Mouse (Mus musculus) intestine, embryonic 16.5 days (tissue): ENCODE results near the gene Smarcd3. TPM values are rescaled to one million over a fixed set of nuclear protein-coding genes. Genes with fewer than 3 reads are reported as not detected.

Experiments
- ATAC-seq: fragments of 200-750 bp; cut with Nextera tagmentation; 2 replicates; pipeline ENCODE4 v1.8.0; 2017; ENCODE audit warnings: moderate TSS enrichment, moderate library complexity
- H3K27ac ChIP-seq: fragments of 300-500 bp; sonication (generic); 2 replicates; pipeline ENCODE4 v1.5.1; 2014; ENCODE audit warnings: mild to moderate bottlenecking, low read length
- H3K27me3 ChIP-seq: fragments of 300-500 bp; sonication (generic); replicated peaks from 2 replicates; pipeline ENCODE4 v1.6.1; 2014; ENCODE audit warnings: low read length, control low read depth, mixed read lengths; ENCODE audit not compliant: control insufficient read depth, insufficient read depth
- H3K36me3 ChIP-seq: fragments of 300-500 bp; sonication (generic); 2 replicates; pipeline ENCODE4 v1.6.1; 2014; ENCODE audit warnings: low read length, control low read depth; ENCODE audit not compliant: control insufficient read depth, insufficient read depth
- H3K4me1 ChIP-seq: fragments of 300-500 bp; sonication (generic); 2 replicates; pipeline ENCODE4 v1.6.1; 2014; ENCODE audit warnings: low read length, control low read depth, mixed read lengths; ENCODE audit not compliant: control insufficient read depth, insufficient read depth
- H3K4me2 ChIP-seq: fragments of 300-500 bp; sonication (generic); 2 replicates; pipeline ENCODE4 v1.6.1; 2014; ENCODE audit warnings: low read depth, low read length, control low read depth
- H3K4me3 ChIP-seq: fragments of 300-500 bp; sonication (generic); 2 replicates; pipeline ENCODE4 v1.5.1; 2014; ENCODE audit warnings: mild to moderate bottlenecking, low read length
- H3K9ac ChIP-seq: fragments of 300-500 bp; sonication (generic); 2 replicates; pipeline ENCODE4 v1.6.1; 2014; ENCODE audit warnings: low read depth, low read length
- H3K9me3 ChIP-seq: fragments of 300-500 bp; sonication (generic); 2 replicates; pipeline ENCODE4 v1.6.1; 2016; ENCODE audit warnings: low read length, control low read depth; ENCODE audit not compliant: control insufficient read depth
- WGBS: fragments of 180-500 bp; shearing (Covaris S2); extraction: QIAGEN DNeasy Blood & Tissue Kit; methylation state at CpG from one replicate; pipeline ENCODE4 v1.1.7; 2014; 5-methylcytosine and 5-hydroxymethylcytosine counted together
- polyA plus RNA-seq: library from polyadenylated mRNA; unstranded; fragments of >200 nt; fragmentation: Nextera tagmentation; extraction: Ambion mirVana; gene quantifications from 2 replicates; pipeline ENCODE4 v1.2.1, GENCODE M21; 2015

Gene Smarcd3
- polyA plus RNA-seq, 1 experiment from 2014 or later = 9.5 TPM

DNA sequence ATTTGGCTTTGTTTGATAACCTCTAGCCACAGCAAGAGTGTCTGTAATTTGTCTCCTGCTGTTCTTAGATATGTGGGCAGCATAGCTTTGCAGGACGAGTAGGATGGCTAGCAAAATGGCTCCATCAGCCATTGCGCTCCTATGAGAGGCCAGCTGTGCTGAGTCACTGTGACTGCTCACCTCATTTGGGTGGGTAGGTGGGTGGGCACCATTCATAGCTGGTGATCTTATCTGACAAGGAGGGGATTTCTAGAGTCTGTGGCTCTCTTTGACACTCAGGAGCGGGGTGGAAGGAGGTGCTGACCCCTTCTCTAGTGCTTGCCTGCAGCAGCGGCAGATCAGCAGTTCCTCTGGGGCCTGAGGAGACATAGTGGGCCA, 37.0 kb downstream of the Smarcd3 start:
- 30% methylated on average over 4 of the region's 4 CpGs for WGBS
- Histone ChIP-seq H3K4me3 (peak overlapping the region; percentile 91), H3K9ac (peak overlapping the region; percentile 81), H3K4me1 (peaks cover 23% of the 10 kb centered on the region), H3K27me3 (no peaks in the 10 kb centered on the region), H3K4me2 (peak overlapping the region; percentile 87), H3K36me3 (peaks cover 9% of the 10 kb centered on the region; the same call in 1 of the 2 replicates), H3K27ac (no peak overlapping the region), H3K9me3 (no peaks in the 10 kb centered on the region)
- peak; percentile 26; the same call in 1 of the 2 replicates for ATAC-seq

DNA sequence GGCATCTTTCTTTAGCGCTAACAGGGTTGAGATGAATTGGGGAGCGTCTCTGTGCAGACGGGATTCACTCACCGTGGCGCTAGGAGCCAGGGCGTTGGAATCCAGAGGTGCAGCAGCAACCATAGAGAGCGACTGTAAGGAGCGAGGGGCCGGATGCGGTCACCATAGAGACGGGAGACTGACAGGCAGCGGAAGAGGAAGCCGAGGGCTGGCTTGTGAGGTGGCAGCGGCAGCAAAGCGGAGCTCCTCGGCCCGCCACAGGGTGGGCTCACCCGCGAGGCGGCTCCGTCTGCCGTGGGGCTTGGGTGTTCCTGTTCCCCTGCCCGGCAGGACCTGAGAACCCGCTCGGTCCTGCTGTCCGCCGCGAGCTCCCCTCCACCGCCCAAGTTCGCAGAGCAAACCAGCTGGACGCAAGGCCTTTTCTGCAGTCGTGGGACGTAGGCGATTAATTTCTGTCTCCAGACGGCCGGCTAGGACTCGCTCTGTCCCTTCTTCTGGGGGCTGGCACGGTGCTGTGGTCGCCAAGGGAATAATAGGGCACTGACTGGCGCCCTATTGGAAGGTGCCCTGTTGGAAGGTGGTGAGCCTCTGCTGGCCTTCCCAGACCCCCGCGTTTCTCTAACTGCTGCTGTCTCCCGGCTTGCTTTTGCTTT, 37.5 kb downstream of the Smarcd3 start, which contains the start of gene Chpf2:
TSS of gene Chpf2 (plus strand) at position 195 of the 653 bp plus-strand sequence.
- ATAC-seq = peak; percentile 92
- Histone ChIP-seq H3K27ac (0 out of 2 replicates have a peak within 1 kb of the TSS, but pooled peaks have one; percentile 41), H3K4me3 (peak within 1 kb of the TSS; percentile 91), H3K27me3 (no peaks in the 10 kb centered on the region), H3K9ac (peak within 1 kb of the TSS; percentile 81), H3K9me3 (no peaks in the 10 kb centered on the region), H3K4me2 (peak within 1 kb of the TSS; percentile 87), H3K4me1 (peaks cover 19% of the 10 kb centered on the region), H3K36me3 (peaks cover 5% of the 10 kb centered on the region; the same call in 1 of the 2 replicates)
- WGBS = under 1% methylated on average over 42 of the region's 43 CpGs

DNA sequence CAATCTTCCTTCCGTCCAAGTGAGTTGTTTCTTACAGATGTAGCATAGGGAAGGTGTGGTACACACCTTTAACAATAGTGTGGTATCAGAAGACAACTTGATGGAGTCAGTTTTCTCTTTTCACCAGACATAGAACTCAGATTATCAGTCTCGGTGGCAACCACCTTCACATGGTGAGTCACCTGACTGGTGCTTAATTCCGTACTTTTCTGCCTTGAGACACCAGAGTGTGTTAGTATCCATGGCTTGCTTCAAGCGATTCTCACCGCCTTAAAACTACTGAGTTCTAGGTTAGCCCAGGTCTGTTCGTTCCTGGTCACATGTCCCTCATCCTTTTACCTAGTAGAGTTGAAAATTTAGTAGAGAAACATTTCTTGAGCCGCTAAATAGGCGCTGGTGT, 38.1 kb downstream of the Smarcd3 start:
- H3K4me2 ChIP-seq = peak overlapping the region; percentile 87
- no peaks in the 10 kb centered on the region for H3K9me3 ChIP-seq
- no peak overlapping the region for H3K27ac ChIP-seq
- ATAC-seq = peak; percentile 38
- H3K4me3 ChIP-seq = peak overlapping the region; percentile 91
- H3K9ac ChIP-seq = peak overlapping the region; percentile 81
- H3K36me3 ChIP-seq = peaks cover 5% of the 10 kb centered on the region; the same call in 1 of the 2 replicates
- H3K4me1 ChIP-seq = peaks cover 15% of the 10 kb centered on the region
- 12% methylated on average over 8 of the region's 8 CpGs for WGBS
- H3K27me3 ChIP-seq = no peaks in the 10 kb centered on the region

DNA sequence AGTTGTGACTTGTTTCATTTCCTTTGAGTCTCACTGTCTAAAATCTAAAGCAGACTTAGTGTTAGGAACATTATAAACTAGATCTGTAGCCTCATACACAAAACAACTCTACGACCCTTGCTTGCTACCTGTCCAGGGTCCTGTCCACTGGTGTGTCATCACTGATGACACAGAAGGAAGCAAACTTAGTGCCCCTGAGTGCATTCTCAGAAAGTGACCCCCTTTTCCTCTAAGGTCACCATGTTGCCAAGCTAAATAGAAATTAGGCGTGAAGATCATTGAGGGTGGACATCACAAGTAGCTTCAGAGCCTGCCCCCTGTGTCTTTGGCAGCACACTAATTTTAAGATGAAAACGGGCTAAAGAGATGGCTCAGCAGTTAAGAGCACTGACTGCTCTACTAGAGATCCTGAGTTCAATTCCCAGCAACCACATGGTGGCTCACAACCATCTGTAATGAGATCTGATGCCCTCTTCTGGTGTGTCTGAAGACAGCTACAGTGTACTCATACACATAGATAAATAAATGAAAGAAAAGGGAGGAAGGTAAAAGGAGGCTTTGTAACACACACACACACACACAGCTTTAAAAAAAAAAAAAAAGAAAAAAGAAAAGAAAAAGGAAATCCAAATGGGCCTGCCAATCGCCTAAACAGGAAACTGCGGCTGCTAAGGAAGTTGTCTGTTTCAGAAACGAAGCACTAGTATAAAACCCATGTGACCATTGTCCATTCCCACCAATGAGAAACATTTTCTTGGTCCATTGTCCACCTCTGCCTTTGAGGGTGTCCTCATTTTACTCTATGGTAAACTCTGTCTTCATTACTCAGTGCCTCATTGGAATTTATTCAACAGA, 45.9 kb downstream of the Smarcd3 start:
- H3K9ac ChIP-seq = peak overlapping the region; percentile 60; the same call in 1 of the 2 replicates
- H3K4me1 ChIP-seq = peaks cover 6% of the 10 kb centered on the region; the same call in 1 of the 2 replicates
- H3K4me3 ChIP-seq = peak overlapping the region; percentile 79
- no peaks in the 10 kb centered on the region for H3K27me3 ChIP-seq
- no peak for ATAC-seq
- no peaks in the 10 kb centered on the region for H3K9me3 ChIP-seq
- 63% methylated on average over 6 of the region's 6 CpGs for WGBS
- H3K36me3 ChIP-seq = no peaks in the 10 kb centered on the region
- peak overlapping the region; percentile 61 for H3K4me2 ChIP-seq
- H3K27ac ChIP-seq = peak overlapping the region; percentile 81

DNA sequence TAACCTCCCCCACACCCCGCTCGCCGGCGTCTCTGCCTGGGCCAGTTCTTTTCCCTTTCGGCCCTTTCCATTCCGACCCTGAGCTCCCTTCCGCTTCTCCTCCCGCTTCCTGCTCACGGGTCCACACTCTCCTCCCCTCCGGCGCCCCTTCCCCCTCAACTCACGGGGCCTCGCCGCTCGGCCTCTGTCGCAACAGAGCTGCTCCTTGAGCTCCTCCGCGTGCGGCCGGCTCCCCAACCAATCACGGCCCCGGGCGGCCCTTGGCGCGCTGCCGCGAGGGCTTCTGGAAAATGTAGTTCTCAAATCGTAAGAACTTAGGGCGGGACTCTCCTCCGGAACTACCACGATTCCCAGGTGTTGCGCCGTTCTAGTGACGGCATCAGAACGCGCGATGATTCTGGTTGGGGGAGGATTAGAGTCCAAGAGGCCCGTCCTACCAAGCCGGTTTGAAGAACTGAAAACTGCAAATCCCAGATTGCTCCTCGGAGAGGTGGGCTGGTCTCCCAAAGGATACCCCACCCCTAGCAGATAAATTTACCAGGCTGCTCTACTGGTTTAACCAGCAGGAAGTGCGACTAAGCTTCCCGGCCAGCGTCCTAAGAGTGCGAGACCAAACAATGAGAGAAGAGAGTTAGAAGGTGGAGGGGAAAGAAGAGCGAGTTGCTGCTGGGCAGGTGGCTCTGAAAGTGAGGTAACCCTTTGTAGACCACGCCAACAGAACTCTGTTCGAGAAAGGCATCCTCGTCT, 46.9 kb downstream of the Smarcd3 start, which contains the start of gene Abcf2:
TSS of gene Abcf2 (minus strand) at position 285 of the 747 bp plus-strand sequence.
- Histone ChIP-seq H3K36me3 (0 out of 2 replicates have a peak, but pooled peaks cover 4% of the 10 kb centered on the region), H3K27ac (peak within 1 kb of the TSS; percentile 81), H3K9me3 (no peaks in the 10 kb centered on the region), H3K9ac (peak within 1 kb of the TSS; percentile 85), H3K4me2 (peak within 1 kb of the TSS; percentile 75), H3K27me3 (no peaks in the 10 kb centered on the region), H3K4me1 (peaks cover 6% of the 10 kb centered on the region; the same call in 1 of the 2 replicates), H3K4me3 (peak within 1 kb of the TSS; percentile 79)
- WGBS = under 1% methylated on average over 48 of the region's 48 CpGs
- ATAC-seq = peak; percentile 98

DNA sequence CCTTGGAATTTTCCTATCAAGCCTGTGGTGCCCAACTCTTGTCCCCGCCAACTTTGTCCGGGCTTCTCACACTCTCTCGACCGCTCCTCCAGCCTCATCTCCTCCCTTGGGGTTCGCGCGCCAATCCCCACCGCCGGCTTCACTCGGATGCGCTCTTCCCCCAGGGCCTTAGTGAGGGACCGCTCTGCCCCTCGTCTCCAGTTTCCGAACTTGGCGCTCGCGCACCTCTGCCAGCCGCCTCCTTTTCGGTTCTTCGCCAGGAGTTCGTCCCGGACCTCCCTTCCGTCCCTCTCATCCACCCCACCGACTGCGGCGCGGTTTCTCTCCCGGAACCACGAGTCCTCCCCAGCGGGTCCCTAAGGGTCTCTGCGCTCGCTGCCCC, 47.4 kb downstream of the Smarcd3 start:
- Histone ChIP-seq H3K9ac (peak overlapping the region; percentile 85), H3K27ac (peak overlapping the region; percentile 65), H3K27me3 (no peaks in the 10 kb centered on the region), H3K4me3 (peak overlapping the region; percentile 79), H3K9me3 (no peaks in the 10 kb centered on the region), H3K4me2 (peak overlapping the region; percentile 75), H3K4me1 (peaks cover 6% of the 10 kb centered on the region; the same call in 1 of the 2 replicates), H3K36me3 (peaks cover 4% of the 10 kb centered on the region; the same call in 1 of the 2 replicates)
- ATAC-seq = peak; percentile 19
- under 1% methylated on average over 32 of the region's 32 CpGs for WGBS

DNA sequence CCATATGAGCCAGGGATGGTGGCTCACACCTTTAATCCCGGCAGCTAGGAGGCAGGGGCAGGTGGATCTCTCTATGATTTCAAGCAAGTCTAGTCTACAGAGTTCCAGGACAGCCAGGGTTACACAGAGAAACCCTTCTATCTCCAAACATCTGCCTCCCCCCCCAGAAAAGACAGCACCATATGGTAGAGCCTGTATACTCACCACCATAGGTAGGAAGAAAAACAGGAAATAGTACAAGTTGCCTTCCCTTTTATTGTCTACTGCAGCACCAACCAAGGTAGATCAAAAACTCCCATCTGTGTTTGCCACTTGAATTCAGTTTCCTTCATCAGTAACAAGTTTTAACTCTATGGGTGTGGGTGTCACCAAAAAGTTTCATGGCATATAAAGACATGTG, 48.3 kb downstream of the Smarcd3 start:
- Histone ChIP-seq H3K4me3 (peak overlapping the region; percentile 79; the same call in 1 of the 2 replicates), H3K4me2 (peak overlapping the region; percentile 75), H3K27me3 (no peaks in the 10 kb centered on the region), H3K36me3 (peaks cover 8% of the 10 kb centered on the region), H3K9me3 (no peaks in the 10 kb centered on the region), H3K4me1 (peaks cover 6% of the 10 kb centered on the region; the same call in 1 of the 2 replicates), H3K27ac (no peak overlapping the region), H3K9ac (no peak overlapping the region)
- 74% methylated on average over 1 of the region's 1 CpGs for WGBS
- ATAC-seq = no peak

DNA sequence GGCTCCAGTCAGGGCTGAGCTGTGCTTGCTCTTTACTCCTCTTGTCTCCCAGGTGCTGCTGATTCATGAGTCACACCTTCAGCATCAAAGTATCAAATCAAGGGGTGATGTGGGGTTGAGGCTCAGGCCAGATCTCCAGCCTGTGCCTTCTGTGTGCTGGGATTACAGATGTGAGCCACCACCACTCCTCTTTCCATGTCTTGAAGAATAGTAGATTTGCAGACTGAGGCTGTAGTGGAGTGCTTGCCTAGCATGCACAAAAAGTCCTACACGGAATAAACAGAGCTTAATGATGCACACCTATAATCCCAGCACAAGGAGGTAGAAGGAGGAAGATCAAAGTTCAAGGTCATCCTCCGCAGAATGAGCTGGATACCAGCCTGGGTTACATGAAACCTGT, 67.5 kb downstream of the Smarcd3 start, which contains the start of gene 4931409K22Rik:
TSS of gene 4931409K22Rik (minus strand) at position 101 of the 400 bp plus-strand sequence.
- H3K9ac ChIP-seq = no peak within 1 kb of the TSS
- H3K4me1 ChIP-seq = no peaks in the 10 kb centered on the region
- 73% methylated on average over 2 of the region's 2 CpGs for WGBS
- no peaks in the 10 kb centered on the region for H3K36me3 ChIP-seq
- no peak for ATAC-seq
- no peak within 1 kb of the TSS for H3K4me2 ChIP-seq
- no peaks in the 10 kb centered on the region for H3K27me3 ChIP-seq
- no peak within 1 kb of the TSS for H3K27ac ChIP-seq
- no peak within 1 kb of the TSS for H3K4me3 ChIP-seq
- no peaks in the 10 kb centered on the region for H3K9me3 ChIP-seq
